Mouse (Mus musculus): ENCODE data around the gene Kit.

Kit gene

GRCm38 (mm10) chr5:75574852-75575566 is at the start of gene Kit:
Gene Kit, plus strand, starts transcription at chr5:75574916.
- in situ Hi-C loops (cut with MboI), result no loop called here

GRCm38 (mm10) chr5:75536156-75536555 is 38.6 kb upstream of the Kit start:
- in situ Hi-C loops (cut with MboI), result no loop called here

DNA sequence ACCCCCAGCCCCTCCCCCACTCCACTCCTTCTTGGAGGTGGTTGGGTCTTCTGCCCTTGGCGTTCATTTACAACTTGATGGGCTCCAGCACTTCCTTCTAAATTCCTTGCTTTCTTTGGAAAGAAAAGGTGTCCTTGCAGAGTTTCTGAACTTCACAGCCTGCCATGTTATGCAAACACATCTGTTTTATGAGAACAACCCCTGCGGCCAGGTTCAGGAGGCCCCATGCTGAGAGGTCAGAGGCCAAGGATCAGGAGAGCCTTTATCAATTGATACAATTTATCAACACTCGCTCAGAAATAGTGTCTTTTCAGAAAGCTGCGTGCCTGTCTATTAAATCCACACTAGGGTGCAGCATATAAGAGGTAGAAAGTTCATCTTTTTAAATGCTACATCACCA is 37.0 kb upstream of the Kit start:
- in situ Hi-C loops (cut with MboI), result no loop called here

- in situ Hi-C loops (cut with MboI), result no loop called here
Observed at GRCm38 (mm10) chr5:75538458-75538857, 36.3 kb upstream of the Kit start.

- in situ Hi-C loops (cut with MboI), result no loop called here
Observed at GRCm38 (mm10) chr5:75539098-75539497, 35.6 kb upstream of the Kit start.

DNA sequence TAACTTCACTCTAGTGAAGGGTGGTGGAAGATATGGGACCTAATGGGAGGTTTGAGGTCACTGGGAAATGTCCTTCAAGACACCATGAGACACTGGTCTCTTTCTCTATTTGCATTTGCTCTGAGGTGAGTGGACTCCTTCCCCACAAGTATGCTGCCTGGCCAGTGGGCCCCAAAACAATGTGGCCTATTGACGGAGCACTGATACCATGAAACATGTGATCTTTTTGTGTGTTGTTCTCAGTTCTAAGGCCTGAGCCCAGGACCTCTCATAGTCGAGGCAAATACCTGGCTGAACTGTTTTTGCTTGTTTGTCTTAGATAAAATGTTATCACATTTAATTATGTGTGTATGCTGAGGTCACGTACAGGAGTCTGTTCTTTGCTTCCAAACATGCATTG is 31.0 kb upstream of the Kit start:
- in situ Hi-C loops (cut with MboI), result no loop called here

- in situ Hi-C loops (cut with MboI), result no loop called here
Observed at GRCm38 (mm10) chr5:75544472-75545264, 30.0 kb upstream of the Kit start.

DNA sequence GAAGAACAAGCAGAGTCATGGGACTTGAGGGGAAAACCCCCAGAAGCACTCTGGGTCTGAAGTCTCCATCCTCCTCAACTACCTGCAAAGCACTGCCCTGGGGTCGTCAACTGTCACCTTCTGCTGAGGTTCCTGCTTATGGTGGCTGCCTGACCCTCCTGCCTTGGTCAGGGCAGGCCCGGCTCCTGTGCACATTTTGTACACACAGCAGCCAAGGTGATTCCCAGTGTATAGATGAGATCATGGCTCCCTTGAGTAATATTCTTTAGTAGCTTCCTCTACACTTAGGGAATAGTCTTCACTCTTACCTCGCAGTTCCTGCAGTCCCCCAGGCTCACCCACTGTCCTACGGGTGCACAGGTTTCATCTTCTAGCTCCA is 29.5 kb upstream of the Kit start:
- in situ Hi-C loops (cut with MboI), result no loop called here

DNA sequence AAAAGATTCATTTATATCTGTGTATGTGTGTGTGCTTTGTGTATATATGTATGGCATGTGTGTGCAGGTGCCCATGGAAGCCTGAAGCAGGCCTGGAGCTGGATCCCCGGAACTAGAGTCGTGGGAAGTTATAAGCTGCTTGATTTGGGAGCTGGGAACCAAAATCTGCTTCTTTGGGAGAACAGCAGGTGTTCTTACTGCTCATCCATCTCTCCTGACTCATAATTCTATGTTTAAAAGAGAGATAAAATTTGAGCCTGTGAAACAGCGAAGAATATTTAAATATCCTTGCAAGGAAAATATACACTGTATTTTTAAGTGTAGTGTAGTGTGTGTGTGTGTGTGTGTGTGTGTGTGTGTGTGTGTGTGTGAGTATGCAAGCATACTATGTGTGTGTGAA is 21.7 kb upstream of the Kit start:
- in situ Hi-C loops (cut with MboI), result no loop called here

DNA sequence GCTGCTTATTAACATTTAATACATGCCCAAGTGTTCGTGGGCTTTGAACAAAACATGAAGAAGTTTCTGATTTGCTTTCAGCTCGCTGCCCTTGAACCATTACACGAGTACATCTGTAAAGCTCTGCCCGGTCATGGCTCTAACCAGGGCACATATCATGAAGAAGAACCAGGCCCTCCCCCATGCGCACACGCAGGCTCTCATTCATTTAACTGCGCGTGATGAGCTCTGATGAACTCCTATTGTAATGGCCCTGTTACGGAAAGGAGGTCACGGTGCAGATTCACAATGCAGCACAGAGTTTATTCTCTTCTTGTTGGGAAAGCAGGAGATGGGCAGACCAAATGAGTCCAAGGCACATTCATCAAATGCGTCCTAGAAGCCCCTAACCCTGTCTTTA is 17.1 kb upstream of the Kit start:
- in situ Hi-C loops (cut with MboI), result no loop called here

- in situ Hi-C loops (cut with MboI), result no loop called here
Observed at GRCm38 (mm10) chr5:75559291-75559690, 15.4 kb upstream of the Kit start.

DNA sequence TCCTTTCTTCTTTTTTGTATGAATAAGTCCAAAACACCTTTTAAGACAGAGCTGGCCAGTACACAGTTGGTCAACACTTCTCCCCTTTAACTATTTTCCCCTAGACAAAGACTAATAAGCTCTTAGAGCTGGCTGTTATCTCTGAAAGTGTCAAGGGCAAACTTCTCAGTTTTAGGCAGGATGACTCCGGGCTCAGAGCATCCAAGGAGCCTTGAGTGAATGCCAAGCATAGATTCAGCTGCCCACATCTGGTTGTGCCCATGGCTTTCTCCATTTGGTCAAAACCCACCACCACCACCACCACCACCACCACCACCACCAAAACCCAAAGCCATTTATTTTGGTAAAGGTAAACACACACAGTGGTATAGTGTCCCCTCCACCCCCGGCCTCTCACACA is 13.5 kb upstream of the Kit start:
- in situ Hi-C loops (cut with MboI), result no loop called here

GRCm38 (mm10) chr5:75574151-75574851 is 415 bp upstream of the Kit start:
- in situ Hi-C loops (cut with MboI), result no loop called here

- in situ Hi-C loops (cut with MboI), result no loop called here
Observed at GRCm38 (mm10) chr5:75575567-75576515, 1.1 kb downstream of the Kit start.

- in situ Hi-C loops (cut with MboI), result no loop called here
Observed at GRCm38 (mm10) chr5:75576741-75577140, 2.0 kb downstream of the Kit start.

- in situ Hi-C loops (cut with MboI), result no loop called here
Observed at GRCm38 (mm10) chr5:75578141-75578540, 3.4 kb downstream of the Kit start.

DNA sequence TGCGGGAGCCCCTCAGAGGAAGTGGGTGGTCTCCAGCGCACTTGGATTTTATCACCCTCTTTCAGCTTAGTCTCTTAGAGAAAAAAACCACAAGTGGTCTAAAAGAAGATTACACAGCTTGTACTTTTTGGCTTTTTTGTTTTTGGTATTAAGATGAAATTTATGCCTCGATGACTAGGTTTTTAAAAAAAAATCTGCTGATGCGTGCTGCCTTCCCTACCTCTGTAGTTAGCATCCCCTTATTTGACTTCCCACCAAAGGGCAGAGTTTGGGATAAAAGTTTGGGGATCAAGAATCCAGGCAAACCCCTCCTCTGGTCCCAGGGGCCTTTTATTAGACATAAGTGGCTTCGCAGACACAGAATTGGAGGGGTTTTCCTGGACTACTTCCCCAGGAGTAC is 4.5 kb downstream of the Kit start:
- in situ Hi-C loops (cut with MboI), result no loop called here

- in situ Hi-C loops (cut with MboI), result no loop called here
Observed at GRCm38 (mm10) chr5:75579646-75580268, 5.0 kb downstream of the Kit start.

DNA sequence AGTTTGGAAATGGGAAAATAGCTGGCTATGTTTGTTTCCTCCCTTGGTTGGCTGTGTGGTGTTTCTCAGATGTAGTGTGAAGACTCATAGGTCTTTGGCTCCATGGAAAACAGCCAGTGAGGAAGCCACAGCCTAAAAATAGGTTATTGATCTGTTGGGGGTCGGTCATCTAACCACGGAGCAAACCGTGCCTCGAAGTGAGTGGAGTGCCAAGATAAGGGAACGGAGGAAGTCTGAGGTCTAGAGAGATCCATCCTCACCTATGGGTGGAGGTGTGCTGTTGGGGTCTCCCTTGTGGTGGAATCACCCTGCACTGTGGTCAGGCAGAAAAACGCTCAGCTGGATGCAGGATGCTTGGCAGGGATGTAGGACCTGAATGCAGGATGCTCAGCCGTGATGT is 7.2 kb downstream of the Kit start:
- in situ Hi-C loops (cut with MboI), result no loop called here

DNA sequence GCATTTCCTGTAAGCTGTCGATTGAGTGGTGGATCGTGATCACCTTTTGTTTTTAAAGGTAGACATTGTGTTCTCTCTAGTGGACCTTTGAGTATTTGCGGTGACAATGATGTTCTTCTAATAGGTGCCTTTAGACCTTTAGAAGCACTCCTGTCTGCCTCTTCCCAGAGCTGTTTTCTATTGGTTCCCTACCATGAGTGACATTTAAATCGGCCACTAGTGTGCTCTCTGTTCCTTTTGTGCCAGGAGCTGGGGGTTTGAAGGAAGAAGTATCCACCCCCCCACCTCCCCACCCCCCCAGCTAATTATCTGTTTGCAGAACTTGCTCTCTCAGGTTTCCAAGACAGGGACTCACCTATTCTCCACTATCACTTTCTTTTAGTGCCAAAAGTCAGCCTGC is 13.1 kb downstream of the Kit start:
- in situ Hi-C loops (cut with MboI), result no loop called here

All from mature B cell (primary cell).